Mouse (Mus musculus): ENCODE results near the gene Braf. TPM values are rescaled to one million over a fixed set of nuclear protein-coding genes. Genes with fewer than 3 reads are reported as not detected.

Braf gene
- polyA plus RNA-seq, 1 experiment from 2014 or later: 19.6 TPM

GRCm38 (mm10) chr6:39610207-39610606 lies 115.1 kb downstream of the Braf start:
- no peaks in the 10 kb centered on the region for H3K9me3 ChIP-seq (ENCODE audit: low read depth, low read length)
- H3K9ac ChIP-seq: no peak overlapping the region
- no peak for ATAC-seq (ENCODE audit: insufficient read depth)
- no peaks in the 10 kb centered on the region for H3K27me3 ChIP-seq (ENCODE audit: insufficient read depth, low read length)
- peaks cover 28% of the 10 kb centered on the region for H3K36me3 ChIP-seq (ENCODE audit: insufficient read depth)
- no peak for TF ChIP-seq CTCF (IDR thresholded peaks at IDR 0.05; ENCODE audit: low read depth)
- 67% methylated on average over 2 of the region's 2 CpGs for WGBS
- H3K4me2 ChIP-seq: no peak overlapping the region
- no peaks in the 10 kb centered on the region for H3K4me1 ChIP-seq (ENCODE audit: insufficient read depth)
- peak; percentile 17 for DNase-seq
- no peak overlapping the region for H3K4me3 ChIP-seq (ENCODE audit: low read depth, low read length)
- H3K27ac ChIP-seq (ENCODE audit: low read depth): no peak overlapping the region

- Histone ChIP-seq H3K4me2 (no peak overlapping the region), H3K27ac (ENCODE audit: low read depth) (no peak overlapping the region), H3K4me1 (ENCODE audit: insufficient read depth) (no peaks in the 10 kb centered on the region), H3K9ac (no peak overlapping the region), H3K27me3 (ENCODE audit: insufficient read depth, low read length) (no peaks in the 10 kb centered on the region), H3K4me3 (ENCODE audit: low read depth, low read length) (no peak overlapping the region), H3K9me3 (ENCODE audit: low read depth, low read length) (no peaks in the 10 kb centered on the region), H3K36me3 (ENCODE audit: insufficient read depth) (peaks cover 13% of the 10 kb centered on the region; the same call in 1 of the 2 replicates)
- WGBS: 57% methylated on average over 5 of the region's 5 CpGs
- no peak for DNase-seq
- no peak for ATAC-seq (ENCODE audit: insufficient read depth)
- TF ChIP-seq CTCF (IDR thresholded peaks at IDR 0.05; ENCODE audit: low read depth): no peak
These were observed 117.9 kb downstream of the Braf start for GRCm38 (mm10) chr6:39607365-39607764.

GRCm38 (mm10) chr6:39606862-39607261 lies 118.4 kb downstream of the Braf start:
- DNase-seq (no peak), ATAC-seq (ENCODE audit: insufficient read depth) (no peak)
- peaks cover 15% of the 10 kb centered on the region; the same call in 1 of the 2 replicates for H3K36me3 ChIP-seq (ENCODE audit: insufficient read depth)
- no peaks in the 10 kb centered on the region for H3K27me3 ChIP-seq (ENCODE audit: insufficient read depth, low read length)
- 60% methylated on average over 3 of the region's 3 CpGs for WGBS
- H3K9me3 ChIP-seq (ENCODE audit: low read depth, low read length): no peaks in the 10 kb centered on the region
- no peak overlapping the region for H3K4me2 ChIP-seq
- no peak overlapping the region for H3K9ac ChIP-seq
- H3K27ac ChIP-seq (ENCODE audit: low read depth): no peak overlapping the region
- H3K4me1 ChIP-seq (ENCODE audit: insufficient read depth): no peaks in the 10 kb centered on the region
- H3K4me3 ChIP-seq (ENCODE audit: low read depth, low read length): no peak overlapping the region
- TF ChIP-seq CTCF (IDR thresholded peaks at IDR 0.05; ENCODE audit: low read depth): no peak

GRCm38 (mm10) chr6:39606056-39606455 lies 119.2 kb downstream of the Braf start:
- Histone ChIP-seq H3K36me3 (ENCODE audit: insufficient read depth) (peaks cover 15% of the 10 kb centered on the region; the same call in 1 of the 2 replicates), H3K9ac (no peak overlapping the region), H3K4me2 (no peak overlapping the region), H3K4me3 (ENCODE audit: low read depth, low read length) (no peak overlapping the region), H3K27ac (ENCODE audit: low read depth) (no peak overlapping the region), H3K9me3 (ENCODE audit: low read depth, low read length) (no peaks in the 10 kb centered on the region), H3K27me3 (ENCODE audit: insufficient read depth, low read length) (no peaks in the 10 kb centered on the region), H3K4me1 (ENCODE audit: insufficient read depth) (no peaks in the 10 kb centered on the region)
- ATAC-seq (ENCODE audit: insufficient read depth): no peak
- peak; percentile 18 for DNase-seq
- WGBS: 64% methylated on average over 6 of the region's 6 CpGs
- TF ChIP-seq CTCF (IDR thresholded peaks at IDR 0.05; ENCODE audit: low read depth): no peak

GRCm38 (mm10) chr6:39604565-39604964 lies 120.7 kb downstream of the Braf start:
- Histone ChIP-seq H3K9ac (no peak overlapping the region), H3K36me3 (ENCODE audit: insufficient read depth) (peaks cover 26% of the 10 kb centered on the region), H3K27ac (ENCODE audit: low read depth) (no peak overlapping the region), H3K4me2 (no peak overlapping the region), H3K4me3 (ENCODE audit: low read depth, low read length) (no peak overlapping the region), H3K4me1 (ENCODE audit: insufficient read depth) (no peaks in the 10 kb centered on the region), H3K9me3 (ENCODE audit: low read depth, low read length) (no peaks in the 10 kb centered on the region), H3K27me3 (ENCODE audit: insufficient read depth, low read length) (no peaks in the 10 kb centered on the region)
- TF ChIP-seq CTCF (IDR thresholded peaks at IDR 0.05; ENCODE audit: low read depth): no peak
- ATAC-seq (ENCODE audit: insufficient read depth): no peak
- DNase-seq: no peak
- 70% methylated on average over 5 of the region's 5 CpGs for WGBS

- no peak overlapping the region for H3K4me3 ChIP-seq (ENCODE audit: low read depth, low read length)
- ATAC-seq (ENCODE audit: insufficient read depth) (no peak), DNase-seq (no peak)
- no peaks in the 10 kb centered on the region for H3K4me1 ChIP-seq (ENCODE audit: insufficient read depth)
- H3K27me3 ChIP-seq (ENCODE audit: insufficient read depth, low read length): no peaks in the 10 kb centered on the region
- H3K36me3 ChIP-seq (ENCODE audit: insufficient read depth): peaks cover 46% of the 10 kb centered on the region
- no peak for TF ChIP-seq CTCF (IDR thresholded peaks at IDR 0.05; ENCODE audit: low read depth)
- no peak overlapping the region for H3K27ac ChIP-seq (ENCODE audit: low read depth)
- no peaks in the 10 kb centered on the region for H3K9me3 ChIP-seq (ENCODE audit: low read depth, low read length)
- 84% methylated on average over 3 of the region's 3 CpGs for WGBS
- H3K4me2 ChIP-seq: no peak overlapping the region
- H3K9ac ChIP-seq: no peak overlapping the region
These were observed 123.4 kb downstream of the Braf start for GRCm38 (mm10) chr6:39601828-39602227.

GRCm38 (mm10) chr6:39600851-39601250 lies 124.4 kb downstream of the Braf start:
- no peak for DNase-seq
- no peak for ATAC-seq (ENCODE audit: insufficient read depth)
- no peak for TF ChIP-seq CTCF (IDR thresholded peaks at IDR 0.05; ENCODE audit: low read depth)
- H3K36me3 ChIP-seq (ENCODE audit: insufficient read depth): peaks cover 45% of the 10 kb centered on the region
- no peaks in the 10 kb centered on the region for H3K9me3 ChIP-seq (ENCODE audit: low read depth, low read length)
- no peaks in the 10 kb centered on the region for H3K27me3 ChIP-seq (ENCODE audit: insufficient read depth, low read length)
- WGBS: 94% methylated on average over 3 of the region's 3 CpGs
- no peaks in the 10 kb centered on the region for H3K4me1 ChIP-seq (ENCODE audit: insufficient read depth)
- H3K27ac ChIP-seq (ENCODE audit: low read depth): no peak overlapping the region
- no peak overlapping the region for H3K4me3 ChIP-seq (ENCODE audit: low read depth, low read length)
- H3K4me2 ChIP-seq: no peak overlapping the region
- no peak overlapping the region for H3K9ac ChIP-seq

Measured in lung, embryonic 14.5 days (tissue).